Mouse (Mus musculus) ES-E14 (cell line): ENCODE measurements at regions not wholly inside any gene's neighbourhood (a gene's known extent, or its start where the extent isn't known, plus 50 kb on each side); places are given as distances from the start of the nearest gene placed in this dataset.

Experiments
- DNase-seq: peaks from one replicate; pipeline ENCODE4 v3.0.0-alpha.2; 2013; ENCODE audit warnings: low read depth, low spot score
- H3K27ac ChIP-seq: 2 replicates; pipeline ENCODE4 v1.5.1; 2012; ENCODE audit warnings: low read depth, mild to moderate bottlenecking, low read length, moderate library complexity, mixed read lengths; ENCODE audit not compliant: poor library complexity, insufficient read depth, severe bottlenecking
- H3K36me3 ChIP-seq: 2 replicates; pipeline ENCODE4 v1.6.1; 2012; ENCODE audit warnings: mild to moderate bottlenecking, low read length, moderate library complexity, mixed read lengths; ENCODE audit not compliant: control insufficient read depth, poor library complexity, insufficient read depth, severe bottlenecking
- H3K4me1 ChIP-seq, 2 experiments: fragments of 150-350 bp in 1 of 2; sonication (generic) in 1 of 2; 2 replicates each; pipeline ENCODE4 v1.6.1; 2012; ENCODE audit warnings: low read length in 2 of 2, mild to moderate bottlenecking in 1 of 2, mixed read lengths in 1 of 2; ENCODE audit not compliant: control insufficient read depth in 2 of 2, insufficient read depth in 2 of 2, poor library complexity in 1 of 2
- H3K4me3 ChIP-seq, 2 experiments: fragments of 150-350 bp in 1 of 2; sonication (generic) in 1 of 2; 2 replicates each; pipeline ENCODE4 v1.5.1; 2012; ENCODE audit warnings: low read length in 2 of 2, low read depth in 1 of 2, mild to moderate bottlenecking in 1 of 2, mixed read lengths in 1 of 2; ENCODE audit not compliant: insufficient read depth in 1 of 2, poor library complexity in 1 of 2, severe bottlenecking in 1 of 2
- H3K9ac ChIP-seq: 2 replicates; pipeline ENCODE4 v1.6.1; 2012; ENCODE audit warnings: low read depth, mild to moderate bottlenecking, low read length, mixed read lengths; ENCODE audit not compliant: poor library complexity, insufficient read depth, severe bottlenecking
- H3K9me3 ChIP-seq: fragments of 150-350 bp; sonication (generic); 2 replicates; pipeline ENCODE4 v1.6.1; 2012; ENCODE audit warnings: low read depth, mild to moderate bottlenecking, low read length; ENCODE audit not compliant: control insufficient read depth, insufficient read depth
- CHD2 ChIP-seq: IDR thresholded peaks from 2 replicates; pipeline ENCODE4 v1.6.1; 2014; ENCODE audit warnings: mild to moderate bottlenecking, low read depth, low read length, inconsistent platforms
- HCFC1 ChIP-seq: IDR thresholded peaks from 2 replicates; pipeline ENCODE4 v1.6.1; 2012; ENCODE audit warnings: low read length, inconsistent platforms, borderline replicate concordance; ENCODE audit not compliant: insufficient read depth
- MAFK ChIP-seq: IDR thresholded peaks from 2 replicates; pipeline ENCODE4 v1.6.1; 2014; ENCODE audit warnings: mild to moderate bottlenecking, low read depth, low read length, inconsistent platforms; ENCODE audit not compliant: insufficient read depth
- ZC3H11A ChIP-seq: IDR thresholded peaks from 2 replicates; pipeline ENCODE4 v1.6.1; 2012; ENCODE audit warnings: low read depth, mild to moderate bottlenecking, inconsistent platforms, low read length, borderline replicate concordance
- ZNF384 ChIP-seq: IDR thresholded peaks from 2 replicates; pipeline ENCODE4 v1.6.1; 2012; ENCODE audit warnings: low read depth, low read length, inconsistent platforms
- in situ Hi-C, 2 experiments: fragments of 600-800 bp; cut with MboI; formaldehyde crosslinking; loops; one replicate each; pipeline ENCODE4 v1.15.1; 2025; ENCODE audit warnings: low sequenced_read_pairs in 2 of 2, inconsistent platforms in 1 of 2; ENCODE audit not compliant: unreplicated experiment in 2 of 2

- in situ Hi-C loops, result no loop called here
- TF ChIP-seq HCFC1, result no peak
- TF ChIP-seq MAFK, result no peak
- TF ChIP-seq ZNF384, result no peak
- no peak for TF ChIP-seq CHD2
- no peak for TF ChIP-seq ZC3H11A
- Histone ChIP-seq H3K36me3 (no peaks in the 10 kb centered on the region), H3K9me3 (no peaks in the 10 kb centered on the region), H3K4me3 (no peak overlapping the region), H3K27ac (no peak overlapping the region), H3K4me1 (no peaks in the 10 kb centered on the region), H3K9ac (no peak overlapping the region)
- no peak for DNase-seq
Observed at GRCm38 (mm10) chr12:31139853-31140252, 66.2 kb downstream of the Fam110c start.

- Histone ChIP-seq H3K4me3 (no peak overlapping the region), H3K9ac (no peak overlapping the region), H3K9me3 (no peaks in the 10 kb centered on the region), H3K4me1 (no peaks in the 10 kb centered on the region), H3K27ac (no peak overlapping the region), H3K36me3 (no peaks in the 10 kb centered on the region)
- in situ Hi-C loops, result no loop called here
- no peak for DNase-seq
- TF ChIP-seq HCFC1, result no peak
- TF ChIP-seq CHD2, result no peak
- no peak for TF ChIP-seq MAFK
- TF ChIP-seq ZNF384, result no peak
- TF ChIP-seq ZC3H11A, result no peak
Observed at GRCm38 (mm10) chr12:31143266-31143665, 69.6 kb downstream of the Fam110c start.

GRCm38 (mm10) chr12:31145032-31145781 is 71.5 kb downstream of the Fam110c start:
- H3K9me3 ChIP-seq, result no peaks in the 10 kb centered on the region
- no peak overlapping the region for H3K4me3 ChIP-seq
- no peaks in the 10 kb centered on the region for H3K4me1 ChIP-seq
- no peak for DNase-seq
- H3K36me3 ChIP-seq, result no peaks in the 10 kb centered on the region
- no peak for TF ChIP-seq ZC3H11A
- TF ChIP-seq MAFK, result peak; percentile 71
- in situ Hi-C loops, result no loop called here
- H3K9ac ChIP-seq, result no peak overlapping the region
- H3K27ac ChIP-seq, result no peak overlapping the region

GRCm38 (mm10) chr12:31148417-31149356 is 75.0 kb downstream of the Fam110c start:
- no peaks in the 10 kb centered on the region for H3K9me3 ChIP-seq
- no peaks in the 10 kb centered on the region for H3K4me1 ChIP-seq
- no peak overlapping the region for H3K9ac ChIP-seq
- in situ Hi-C loops, result no loop called here
- H3K36me3 ChIP-seq, result no peaks in the 10 kb centered on the region
- H3K27ac ChIP-seq, result no peak overlapping the region
- TF ChIP-seq ZC3H11A, result no peak
- no peak for TF ChIP-seq HCFC1
- no peak for TF ChIP-seq CHD2
- TF ChIP-seq MAFK, result no peak
- no peak for TF ChIP-seq ZNF384
- DNase-seq, result no peak
- no peak overlapping the region for H3K4me3 ChIP-seq
